Mouse (Mus musculus) CH12F3 (cell line): ENCODE data around the gene Iqcf1.
"Not testable (repeated sequence)": the region's sequence is repeated elsewhere in the genome, so short reads cannot be mapped to it uniquely, and the experiment has no call there.

Experiments
- in situ Hi-C: fragments of 300-500 bp; cut with MboI; formaldehyde crosslinking; loops from 2 replicates; pipeline ENCODE4 v1.14.3; 2020; ENCODE audit warnings: low sequenced_read_pairs

Gene Iqcf1

DNA sequence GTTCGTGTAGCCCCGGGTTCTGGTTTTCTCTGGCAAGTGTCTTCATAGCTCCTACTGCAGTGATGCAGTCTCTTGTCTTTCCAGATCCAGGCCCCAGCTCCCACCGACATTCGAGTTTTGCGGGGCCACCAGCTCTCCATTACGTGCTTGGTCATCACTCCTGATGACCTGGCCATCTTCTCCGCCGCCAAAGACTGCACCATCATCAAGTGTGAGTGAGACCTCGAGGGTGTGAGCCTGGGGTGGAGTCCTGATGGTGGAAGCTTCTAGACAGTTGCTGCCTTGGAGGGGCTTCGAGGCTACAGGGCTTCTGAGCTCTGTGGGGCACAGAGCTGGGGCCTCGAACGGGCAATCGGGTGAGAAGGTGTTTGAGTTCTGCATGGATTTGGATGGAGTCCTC lies 18.1 kb upstream of the Iqcf1 start:
- in situ Hi-C loops, result no loop called here

DNA sequence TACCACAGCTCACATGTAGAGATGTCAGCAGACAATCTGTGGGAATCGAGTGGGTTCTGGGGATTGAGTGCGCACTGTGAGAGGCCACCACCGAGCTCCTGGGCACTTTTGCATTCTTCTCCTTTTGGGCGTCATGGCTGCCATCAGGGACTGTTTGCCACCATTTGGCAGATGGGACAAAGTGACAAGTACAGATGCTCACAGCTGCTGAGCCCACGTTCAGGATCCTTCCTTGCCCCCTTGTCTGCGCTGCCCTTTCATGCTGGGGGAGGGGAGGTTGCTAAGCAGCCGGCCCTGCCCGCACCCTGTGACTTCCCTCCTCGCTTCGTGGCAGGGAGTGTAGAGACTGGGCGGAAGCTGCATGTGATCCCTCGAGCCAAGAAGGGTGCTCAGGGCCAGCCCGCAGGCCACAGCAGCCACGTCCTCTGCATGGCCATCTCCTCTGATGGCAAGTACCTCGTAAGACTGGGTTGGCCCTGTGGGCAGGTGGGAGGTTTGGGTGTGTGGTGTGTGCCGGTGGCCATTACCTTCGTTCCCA lies 17.1 kb upstream of the Iqcf1 start:
- in situ Hi-C loops, result no loop called here

DNA sequence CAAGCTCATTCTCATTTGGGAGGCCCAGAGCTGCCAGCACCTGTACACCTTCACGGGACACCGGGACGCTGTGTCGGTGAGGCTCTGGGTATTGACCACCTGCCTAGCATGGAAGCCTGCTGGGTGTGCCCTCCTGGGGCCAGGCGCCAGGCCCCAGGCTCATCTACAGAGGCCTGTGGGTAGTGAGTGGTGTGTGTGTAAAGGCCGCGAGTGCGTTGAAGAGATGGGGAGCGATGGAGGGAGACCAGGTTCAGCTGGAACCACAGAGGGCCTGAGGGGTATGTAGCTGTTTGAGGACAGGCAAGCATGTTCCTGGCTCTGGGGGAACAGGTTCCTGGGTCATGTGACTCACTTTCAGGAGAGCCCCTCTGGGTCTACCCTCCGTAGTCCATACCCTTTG lies 16.6 kb upstream of the Iqcf1 start:
- in situ Hi-C loops, result no loop called here

- in situ Hi-C loops, result no loop called here
These were observed 16.2 kb upstream of the Iqcf1 start for GRCm38 (mm10) chr9:106483606-106484005.

GRCm38 (mm10) chr9:106485076-106485475 lies 14.7 kb upstream of the Iqcf1 start:
- in situ Hi-C loops, result no loop called here

DNA sequence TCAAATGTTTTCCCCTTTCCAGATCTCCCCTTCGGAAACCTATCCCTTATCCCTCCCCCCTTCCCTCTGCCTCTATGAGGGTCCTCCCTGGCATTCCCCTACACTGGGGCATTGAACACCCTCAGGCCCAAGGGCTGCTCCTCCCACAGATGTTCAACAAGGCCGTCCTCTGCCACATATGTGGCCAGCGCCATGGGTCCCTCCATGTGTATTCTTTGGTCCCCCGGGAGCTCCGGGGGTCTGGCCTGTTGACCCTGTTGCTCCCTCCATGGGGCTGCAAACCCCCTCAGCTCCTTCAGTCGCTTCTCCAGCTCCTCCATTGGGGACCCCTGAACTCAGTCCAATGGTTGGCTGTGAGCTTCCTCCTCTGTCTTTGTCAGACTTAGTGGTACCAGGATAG lies 12.2 kb upstream of the Iqcf1 start:
- in situ Hi-C loops, result not testable (repeated sequence)

GRCm38 (mm10) chr9:106501846-106502245 lies 2.1 kb downstream of the Iqcf1 start:
- in situ Hi-C loops, result no loop called here

- in situ Hi-C loops, result no loop called here
These were observed 4.5 kb downstream of the Iqcf1 start for GRCm38 (mm10) chr9:106504246-106504645.

GRCm38 (mm10) chr9:106509356-106509755 lies 9.6 kb downstream of the Iqcf1 start:
- in situ Hi-C loops, result no loop called here

GRCm38 (mm10) chr9:106512729-106513450 lies 13.1 kb downstream of the Iqcf1 start:
- in situ Hi-C loops, result no loop called here

DNA sequence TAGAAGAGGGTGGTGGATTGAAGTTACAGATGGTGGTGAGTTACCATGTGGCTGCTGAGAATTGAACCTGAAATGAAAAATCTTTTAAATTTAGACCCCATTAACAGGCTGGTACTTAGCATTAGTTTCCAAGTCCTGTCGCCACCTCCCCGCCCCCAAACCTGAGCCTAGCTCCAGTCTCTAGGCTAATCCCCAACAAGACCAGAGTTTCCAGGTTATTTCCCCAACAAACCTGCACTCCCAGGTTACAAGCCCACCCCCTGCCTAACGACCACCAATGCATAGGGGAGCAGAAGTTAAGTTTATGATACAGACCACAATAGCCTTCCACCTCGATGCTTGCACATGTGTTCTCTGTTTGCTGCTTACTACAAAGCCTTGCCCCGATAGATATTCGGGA lies 13.8 kb downstream of the Iqcf1 start:
- in situ Hi-C loops, result no loop called here

- in situ Hi-C loops, result no loop called here
These were observed 14.5 kb downstream of the Iqcf1 start, which contains the start of gene Iqcf5 for GRCm38 (mm10) chr9:106514273-106514672. Iqcf5 (plus strand) TSS chr9:106514573.

GRCm38 (mm10) chr9:106519433-106519832 lies 19.7 kb downstream of the Iqcf1 start:
- in situ Hi-C loops, result no loop called here

- in situ Hi-C loops, result no loop called here
These were observed 20.1 kb downstream of the Iqcf1 start for GRCm38 (mm10) chr9:106519909-106520308.

DNA sequence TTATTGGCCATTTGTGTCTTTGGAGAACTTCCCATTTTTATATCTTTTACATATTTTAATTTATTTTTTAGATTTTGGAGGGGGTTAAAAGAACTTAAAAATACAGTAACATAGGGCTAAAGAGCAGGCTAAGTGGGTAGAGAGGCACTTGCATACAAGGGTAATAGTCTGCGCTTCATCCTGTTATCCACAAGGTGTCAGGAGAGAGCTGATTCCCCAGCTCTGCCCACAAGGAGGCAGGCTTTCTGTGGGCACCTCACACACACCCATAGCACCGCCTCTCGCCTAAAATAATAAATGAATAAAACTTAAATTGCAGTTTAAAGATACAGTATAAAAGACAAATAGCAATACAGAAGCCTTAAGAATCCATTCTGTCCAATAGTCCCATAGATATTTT lies 32.1 kb downstream of the Iqcf1 start:
- in situ Hi-C loops, result no loop called here

DNA sequence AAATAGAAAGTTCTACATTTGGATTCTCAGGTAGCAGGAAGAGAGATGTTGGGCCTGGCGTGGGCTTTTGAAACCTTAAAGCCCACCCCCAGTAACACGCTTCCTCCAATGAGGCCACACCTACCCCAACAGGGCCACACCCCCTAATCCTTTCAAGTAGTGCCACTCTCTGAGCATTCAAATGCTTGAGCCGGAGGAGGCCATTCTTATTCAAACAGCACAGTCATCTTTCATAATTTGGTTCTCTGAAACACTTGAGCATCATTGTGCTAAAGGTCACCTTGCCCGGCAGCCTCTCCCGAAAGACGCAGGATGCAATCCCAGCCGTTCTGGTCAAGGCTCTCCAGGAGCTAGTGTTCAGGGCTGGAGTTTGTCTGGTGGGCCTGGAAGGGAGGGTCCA lies 34.5 kb downstream of the Iqcf1 start:
- in situ Hi-C loops, result no loop called here

DNA sequence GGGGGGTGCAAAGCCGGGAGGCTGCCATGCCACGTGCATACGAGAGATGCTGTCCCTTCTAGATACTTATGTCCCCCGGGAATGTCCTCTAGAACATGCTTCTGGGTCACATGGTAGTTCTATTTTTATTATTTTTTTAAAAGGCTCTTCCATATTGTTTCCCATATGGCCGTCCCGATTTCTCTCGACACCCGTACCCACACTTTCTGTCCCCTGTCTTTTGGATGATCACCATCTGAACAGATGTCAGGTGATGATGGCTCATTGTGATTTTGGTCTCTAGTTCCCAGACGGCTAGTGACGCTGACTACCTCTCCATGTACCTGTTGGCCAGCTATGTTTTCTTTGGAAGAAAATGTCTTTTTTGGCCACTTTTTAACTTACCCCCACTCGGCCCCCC lies 35.2 kb downstream of the Iqcf1 start:
- in situ Hi-C loops, result no loop called here
